Mouse (Mus musculus): ENCODE measurements around the gene Ptgdr2.
A peak's percentile ranks its signal among the peaks of the same experiment; 100 is the strongest.

Gene Ptgdr2

GRCm38 (mm10) chr19:10937110-10937563 lies at the start of gene Ptgdr2:
Gene Ptgdr2 (plus strand): TSS chr19:10937160.
- DNase-seq (ENCODE audit: low spot score in 2 of 2), result no peak

GRCm38 (mm10) chr19:10892201-10892600 lies 44.8 kb upstream of the Ptgdr2 start:
- DNase-seq (ENCODE audit: low spot score in 2 of 2), result no peak

DNA sequence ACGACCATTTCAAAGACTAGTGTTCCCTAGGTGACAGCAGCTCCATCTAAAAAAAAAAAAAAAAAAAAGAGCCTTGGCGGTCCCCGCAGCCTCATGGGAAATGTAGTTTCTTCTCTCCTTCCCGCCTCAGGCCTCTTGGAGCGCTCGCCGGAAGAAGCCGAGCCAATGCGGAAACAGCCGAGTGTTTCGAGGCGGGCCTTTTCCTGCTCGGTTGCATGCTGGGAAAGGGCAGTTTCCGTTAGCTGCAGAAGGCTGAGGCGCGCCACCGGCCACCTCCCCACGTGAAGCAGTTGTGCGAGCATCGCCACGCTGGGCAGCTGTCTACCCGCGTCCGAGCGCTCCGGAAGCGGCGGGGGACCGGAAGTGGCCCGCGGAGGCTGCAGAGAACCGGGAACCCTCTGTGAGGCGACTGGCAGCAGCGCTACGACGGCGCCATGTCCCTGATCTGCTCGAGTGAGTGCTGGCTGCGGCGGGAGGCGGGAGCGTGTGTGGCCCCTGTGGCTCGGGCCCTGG lies 41.9 kb upstream of the Ptgdr2 start, which contains the start of gene Prpf19:
Gene Prpf19, plus strand, starts transcription at position 216 of the 513 bp plus-strand sequence.
- peak; percentile 98 to 99 for DNase-seq (ENCODE audit: low spot score in 2 of 2)

GRCm38 (mm10) chr19:10895708-10896107 lies 41.3 kb upstream of the Ptgdr2 start:
- DNase-seq (ENCODE audit: low spot score in 2 of 2), result no peak

DNA sequence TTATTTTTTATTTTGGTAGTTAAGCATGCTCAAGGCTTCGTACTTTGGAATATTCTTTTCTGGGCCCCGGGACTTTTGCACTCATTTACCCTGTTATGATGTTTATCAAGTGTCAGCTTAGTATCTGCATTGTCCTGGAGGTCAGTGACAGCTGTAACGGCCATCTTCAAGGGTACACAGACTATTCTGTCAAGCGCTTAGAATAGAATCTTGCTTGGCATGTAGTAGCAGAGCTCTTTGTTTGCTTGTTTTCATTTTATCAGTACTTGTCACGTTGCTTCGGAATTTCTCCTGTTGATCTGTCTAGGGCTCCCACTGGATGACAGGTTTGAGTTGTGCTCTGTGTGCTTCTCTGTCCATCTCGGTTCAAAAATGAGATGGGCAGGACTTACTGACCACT lies 40.1 kb upstream of the Ptgdr2 start:
- DNase-seq (ENCODE audit: low spot score in 2 of 2), result no peak

GRCm38 (mm10) chr19:10897491-10897890 lies 39.5 kb upstream of the Ptgdr2 start:
- DNase-seq (ENCODE audit: low spot score in 2 of 2), result no peak

DNA sequence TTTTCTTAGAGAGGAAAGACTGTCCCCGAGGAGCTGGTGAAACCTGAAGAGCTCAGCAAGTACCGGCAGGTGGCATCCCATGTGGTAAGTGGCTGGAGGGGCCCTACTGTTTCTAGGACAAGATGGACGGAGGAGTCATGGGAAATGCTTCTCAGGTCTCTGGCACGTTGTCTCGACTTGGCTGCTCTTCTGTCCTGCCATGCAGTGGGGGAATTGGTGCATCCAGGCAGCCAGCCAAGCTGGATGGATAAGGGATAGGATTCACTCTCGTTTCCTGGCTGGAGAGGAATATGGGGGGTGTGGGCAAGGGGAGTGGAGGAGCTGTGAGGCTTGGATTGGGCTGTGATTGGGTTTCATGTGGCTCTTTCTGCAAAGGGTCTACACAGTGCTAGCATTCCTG lies 36.6 kb upstream of the Ptgdr2 start:
- DNase-seq (ENCODE audit: low spot score in 2 of 2), result peak; percentile 46 to 54

DNA sequence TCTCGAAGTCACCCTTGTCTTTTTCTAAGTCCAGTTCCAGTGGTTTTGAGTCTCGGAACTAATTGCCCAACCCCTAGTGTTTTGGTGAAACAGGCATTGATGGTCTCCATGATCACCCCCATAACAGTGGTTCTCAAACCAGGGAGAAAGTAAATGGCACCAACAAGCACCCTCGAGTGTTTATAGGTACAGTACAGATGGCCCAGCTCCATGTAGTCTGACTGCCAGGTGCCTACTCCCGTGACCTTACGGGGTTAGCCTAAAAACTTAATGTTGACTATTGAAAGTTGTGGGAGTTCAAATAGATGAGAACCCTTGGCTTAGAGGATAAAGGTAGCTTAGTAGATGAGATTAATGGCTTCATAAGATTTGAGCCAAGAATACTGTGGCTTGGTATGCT lies 35.9 kb upstream of the Ptgdr2 start:
- no peak for DNase-seq (ENCODE audit: low spot score in 2 of 2)

- no peak for DNase-seq (ENCODE audit: low spot score in 2 of 2)
Measured at GRCm38 (mm10) chr19:10904512-10904911, 32.4 kb upstream of the Ptgdr2 start.

- peak; percentile 64 to 80 for DNase-seq (ENCODE audit: low spot score in 2 of 2)
Measured at GRCm38 (mm10) chr19:10904927-10905727, 31.8 kb upstream of the Ptgdr2 start.

GRCm38 (mm10) chr19:10905728-10906000 lies 31.3 kb upstream of the Ptgdr2 start:
- DNase-seq (ENCODE audit: low spot score in 2 of 2), result no peak

DNA sequence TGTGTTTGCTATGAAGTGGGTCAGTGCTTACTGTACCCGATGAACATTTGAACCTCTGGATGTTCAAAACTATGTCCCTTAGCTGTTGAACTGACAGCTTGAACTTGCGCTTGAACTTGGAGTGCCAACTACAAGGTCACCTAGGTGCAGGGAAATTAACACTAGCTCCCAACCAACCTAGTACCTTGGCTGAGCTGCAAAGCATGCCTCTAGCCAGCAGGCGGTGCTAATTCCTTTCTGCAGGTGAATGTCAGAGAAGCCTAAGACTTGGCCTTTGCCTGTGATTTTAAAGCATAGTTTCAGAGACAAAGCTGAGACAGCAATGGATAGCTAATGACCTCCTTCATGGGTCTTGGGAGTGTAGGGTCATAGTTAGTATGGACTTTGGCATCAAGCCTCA lies 29.1 kb upstream of the Ptgdr2 start:
- peak; percentile 59 to 72 for DNase-seq (ENCODE audit: low spot score in 2 of 2)

DNA sequence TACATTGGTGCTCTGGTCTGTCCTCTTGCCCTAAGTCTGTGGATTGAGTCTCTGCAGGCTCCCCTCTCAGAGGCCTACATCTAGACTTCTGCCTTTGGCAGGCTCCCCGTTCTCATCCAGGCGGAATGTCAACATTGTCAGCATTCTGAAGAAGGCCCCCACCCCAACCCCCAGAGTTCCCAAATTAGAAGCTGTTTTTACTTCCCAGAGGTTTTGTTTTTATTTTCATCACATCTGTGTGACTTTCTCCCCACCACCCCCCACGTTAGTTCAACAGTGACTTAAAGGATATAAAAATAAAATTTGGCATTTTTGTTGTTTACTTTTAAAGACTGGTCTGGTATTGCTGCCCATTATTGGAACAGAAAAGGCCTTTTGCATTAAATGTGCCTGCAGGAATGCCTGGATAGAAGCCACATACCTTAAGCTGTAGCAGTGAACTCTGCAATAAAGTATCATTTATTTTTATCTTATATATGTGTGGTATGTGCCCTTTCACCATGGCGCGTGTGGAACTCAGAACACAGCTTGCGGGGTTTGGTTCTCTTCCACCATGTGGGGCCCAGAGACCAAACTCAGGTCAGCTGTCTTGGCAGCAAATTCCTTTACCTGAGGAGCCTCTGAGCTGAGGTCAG lies 27.8 kb upstream of the Ptgdr2 start:
- no peak for DNase-seq (ENCODE audit: low spot score in 2 of 2)

- no peak for DNase-seq (ENCODE audit: low spot score in 2 of 2)
Measured at GRCm38 (mm10) chr19:10914291-10914690, 22.7 kb upstream of the Ptgdr2 start.

GRCm38 (mm10) chr19:10914870-10915269 lies 22.1 kb upstream of the Ptgdr2 start:
- no peak for DNase-seq (ENCODE audit: low spot score in 2 of 2)

DNA sequence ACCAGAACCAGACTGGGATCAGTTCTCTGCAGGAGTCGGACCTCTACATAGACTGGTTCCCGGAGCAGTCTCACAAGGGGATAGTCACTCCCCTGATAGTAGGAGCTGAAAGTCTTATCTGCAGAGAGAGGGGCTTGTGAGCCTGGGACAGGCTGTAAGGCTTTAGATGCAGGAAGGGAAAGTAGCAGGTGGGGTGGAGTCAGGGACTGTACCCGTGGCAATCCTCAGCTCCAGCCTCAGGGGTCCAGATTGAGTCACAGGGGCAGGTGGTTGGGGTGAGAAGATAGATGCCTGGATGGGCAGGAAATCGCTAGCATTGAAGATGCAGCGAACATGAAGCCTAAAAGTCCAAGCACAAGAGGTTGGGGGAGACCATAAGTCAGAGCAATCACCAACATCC lies 20.5 kb upstream of the Ptgdr2 start:
- DNase-seq (ENCODE audit: low spot score in 2 of 2), result no peak

- no peak for DNase-seq (ENCODE audit: low spot score in 2 of 2)
Measured at GRCm38 (mm10) chr19:10918321-10918991, 18.5 kb upstream of the Ptgdr2 start.

DNA sequence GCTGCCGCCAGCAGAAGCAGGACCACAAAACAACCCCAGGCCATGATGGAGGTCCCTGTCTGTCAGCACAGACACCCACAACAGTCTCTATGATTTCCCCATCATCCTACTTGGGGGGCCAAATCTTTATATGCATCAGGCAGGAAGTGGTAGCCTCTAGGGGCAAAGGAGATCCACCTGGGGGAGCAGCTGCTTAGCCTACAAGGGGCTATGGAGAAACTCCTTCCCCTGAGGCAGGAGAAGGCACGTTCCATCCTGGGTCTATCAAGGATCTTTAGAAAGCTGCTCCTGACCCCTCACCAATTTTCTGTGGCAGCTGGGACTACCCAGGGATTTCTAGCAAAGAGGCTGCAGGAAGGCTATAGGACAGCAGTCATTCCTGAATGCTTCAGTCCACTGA lies 16.4 kb upstream of the Ptgdr2 start, which contains the start of gene Zp1:
Gene Zp1, minus strand, starts transcription at position 101 of the 400 bp plus-strand sequence.
- DNase-seq (ENCODE audit: low spot score in 2 of 2), result no peak

- no peak for DNase-seq (ENCODE audit: low spot score in 2 of 2)
Measured at GRCm38 (mm10) chr19:10921058-10921457, 15.9 kb upstream of the Ptgdr2 start.

DNA sequence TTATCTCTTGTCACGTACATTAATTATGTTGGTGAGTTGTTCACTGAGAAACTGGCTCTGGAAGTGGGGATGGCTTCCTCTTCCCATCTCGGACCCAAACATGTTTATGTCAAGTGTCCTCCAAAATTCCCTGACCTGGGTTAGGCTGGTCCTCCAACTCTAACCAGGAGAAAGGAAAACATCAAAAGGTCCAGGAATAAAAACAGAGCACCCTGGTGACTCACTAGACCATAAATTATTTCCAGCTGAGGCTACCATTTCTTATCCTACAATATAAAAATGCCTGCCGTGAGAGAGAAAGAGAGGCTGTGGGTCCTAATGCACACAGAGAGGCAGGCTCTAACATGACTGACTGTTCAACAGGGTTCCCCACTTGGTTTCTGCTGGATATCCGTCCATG lies 12.7 kb upstream of the Ptgdr2 start:
- no peak for DNase-seq (ENCODE audit: low spot score in 2 of 2)

DNA sequence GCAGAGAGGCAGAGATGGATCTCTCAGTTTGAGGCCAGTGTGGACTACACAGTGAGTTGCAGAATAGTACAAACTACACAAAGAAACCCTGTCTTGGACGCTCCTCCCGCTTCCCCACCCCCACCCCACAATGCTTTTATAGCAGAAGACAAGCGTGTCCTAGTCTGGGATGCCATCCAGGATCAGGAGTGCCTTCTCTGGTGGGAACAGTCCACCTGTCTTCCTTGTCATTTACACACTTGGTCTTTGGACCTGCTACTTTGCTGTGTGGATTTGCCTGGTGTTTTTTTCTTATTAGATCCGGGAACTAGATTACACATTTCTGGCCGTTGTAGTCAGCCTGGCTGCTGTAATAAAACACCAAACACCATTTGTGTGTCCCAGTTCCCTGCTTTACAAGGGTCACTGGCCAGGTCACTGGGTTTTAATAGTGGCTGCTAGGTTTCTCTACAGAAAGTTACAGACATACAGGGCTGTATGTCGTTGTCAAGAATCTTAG lies 10.8 kb upstream of the Ptgdr2 start:
- no peak for DNase-seq (ENCODE audit: low spot score in 2 of 2)

DNA sequence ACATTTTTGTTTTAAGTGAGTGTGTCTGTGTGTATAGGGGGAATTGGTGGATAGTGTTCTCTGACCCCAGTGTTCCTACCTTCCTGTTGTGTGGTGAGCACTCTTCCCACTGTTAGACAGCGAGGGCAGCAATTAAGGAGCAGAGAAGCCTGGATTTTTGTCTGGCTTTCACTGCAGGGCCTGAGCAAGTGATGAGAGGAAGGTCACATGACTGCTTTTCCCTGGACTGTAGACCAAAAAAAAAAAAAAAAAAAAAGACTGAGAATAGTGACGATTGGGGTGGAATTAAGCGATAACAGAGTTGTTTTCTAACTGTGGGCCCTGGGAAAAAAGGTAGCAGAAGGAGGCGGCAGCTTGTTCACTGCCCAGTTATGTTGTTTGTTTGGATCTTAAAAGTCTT lies 10.3 kb upstream of the Ptgdr2 start:
- DNase-seq (ENCODE audit: low spot score in 2 of 2), result no peak

Measured in right cerebral cortex, postnatal 10 days (tissue).